Mouse (Mus musculus): Measurements from ENCODE around the gene Strip1.

The Strip1 gene

DNA sequence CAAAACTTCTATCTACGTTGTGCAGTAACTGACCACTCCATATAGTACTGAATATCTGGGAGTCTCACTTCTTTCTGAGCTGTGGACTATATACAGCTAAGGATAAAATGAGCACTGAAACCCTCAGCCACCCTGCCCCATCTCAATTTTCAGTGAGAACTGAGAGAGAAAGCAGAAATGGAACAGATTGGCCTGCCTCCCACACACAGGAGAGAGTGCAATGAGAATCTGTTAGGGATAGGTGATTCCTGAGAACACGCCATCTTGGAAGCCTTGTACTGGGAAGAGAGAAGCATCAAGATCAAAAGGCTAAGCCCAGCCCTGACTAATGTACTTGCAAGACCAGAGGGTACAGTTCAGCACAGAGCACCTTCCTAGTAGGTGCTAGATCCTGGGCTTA is 2.9 kb downstream of the Strip1 start:
- DNase-seq (ENCODE audit: low read depth, low spot score), result no peak

DNA sequence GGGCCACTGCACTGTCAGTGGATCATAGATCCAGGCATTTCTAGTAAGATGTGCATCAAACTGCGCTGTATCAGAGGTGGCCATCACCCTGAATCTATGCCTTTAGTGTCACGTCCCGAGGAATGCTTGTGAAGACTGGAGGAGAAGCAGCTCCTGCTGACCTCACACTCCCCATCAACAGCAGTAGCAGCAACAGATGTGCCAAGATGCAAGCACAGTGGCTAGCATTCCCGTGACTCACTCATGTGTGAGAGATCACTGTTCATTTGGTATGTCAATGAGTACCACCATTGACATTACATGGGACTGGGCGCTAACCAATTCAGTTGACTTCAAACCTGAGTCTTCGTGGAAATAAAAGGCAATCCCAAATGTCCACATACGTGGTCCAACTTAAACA is 3.9 kb downstream of the Strip1 start:
- no peak for DNase-seq (ENCODE audit: low read depth, low spot score)

DNA sequence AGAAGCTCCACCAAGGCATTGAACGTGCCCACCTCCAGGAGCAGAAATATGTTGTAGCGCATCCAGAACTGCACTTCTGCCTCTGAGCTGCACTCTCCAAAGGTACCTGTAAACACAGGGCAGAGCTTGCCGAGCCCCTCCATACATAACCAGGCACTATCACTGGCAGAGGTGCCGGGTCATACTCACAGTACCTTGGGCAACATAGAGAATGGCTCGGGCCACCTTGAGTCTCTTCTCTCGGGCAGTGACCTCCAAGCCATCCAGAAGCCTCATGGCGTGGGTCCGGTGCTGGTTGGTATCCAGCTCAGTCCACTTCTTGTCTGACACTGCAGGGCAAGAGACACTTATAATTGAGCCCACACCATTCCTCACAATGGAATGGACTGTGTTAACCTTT is 4.7 kb downstream of the Strip1 start:
- no peak for DNase-seq (ENCODE audit: low read depth, low spot score)

DNA sequence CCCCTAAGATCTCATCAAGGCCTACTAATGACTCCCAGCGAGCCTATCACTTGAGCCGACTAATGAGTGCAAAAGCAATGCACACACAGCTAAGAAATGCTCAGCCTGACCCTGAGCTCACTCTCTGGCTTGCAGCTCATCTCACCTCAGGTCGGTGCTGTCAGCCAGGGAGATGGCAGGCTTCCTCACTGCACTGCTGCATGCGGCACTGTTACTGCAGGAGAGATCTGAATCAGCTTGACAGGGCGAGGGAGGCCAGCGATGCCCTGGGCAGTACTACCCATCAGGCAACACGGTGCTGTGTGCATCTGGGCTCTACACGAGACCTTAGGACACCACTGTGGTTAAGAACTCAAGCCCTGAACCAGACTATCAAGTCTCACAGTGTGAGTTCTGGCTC is 6.0 kb downstream of the Strip1 start:
- DNase-seq (ENCODE audit: low read depth, low spot score), result no peak

GRCm38 (mm10) chr3:107624424-107624823 is 7.1 kb downstream of the Strip1 start:
- no peak for DNase-seq (ENCODE audit: low read depth, low spot score)

GRCm38 (mm10) chr3:107622537-107622936 is 9.0 kb downstream of the Strip1 start:
- DNase-seq (ENCODE audit: low read depth, low spot score), result no peak

- no peak for DNase-seq (ENCODE audit: low read depth, low spot score)
Observed at GRCm38 (mm10) chr3:107621286-107622075, 10.0 kb downstream of the Strip1 start.

- DNase-seq (ENCODE audit: low read depth, low spot score), result no peak
Observed at GRCm38 (mm10) chr3:107619911-107620310, 11.6 kb downstream of the Strip1 start.

DNA sequence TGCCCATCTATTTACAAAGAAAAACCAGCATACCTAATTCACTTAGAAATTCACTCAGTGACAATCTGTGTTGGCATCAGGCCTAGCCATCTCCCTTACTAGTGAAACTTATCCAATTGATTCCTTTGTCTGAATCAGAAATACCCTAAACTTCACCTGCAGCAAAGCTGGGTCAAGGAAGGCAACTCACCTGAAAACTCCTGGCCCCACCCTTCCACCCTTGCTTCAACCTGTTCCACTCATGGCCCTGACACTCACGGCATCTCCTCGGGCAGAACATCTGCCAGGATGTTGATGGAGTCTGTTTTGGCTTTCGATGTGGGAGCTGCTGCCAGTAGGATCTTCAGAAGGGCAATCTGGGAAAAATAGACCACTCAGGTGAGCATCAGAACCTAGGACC is 13.7 kb downstream of the Strip1 start:
- DNase-seq (ENCODE audit: low read depth, low spot score), result no peak

DNA sequence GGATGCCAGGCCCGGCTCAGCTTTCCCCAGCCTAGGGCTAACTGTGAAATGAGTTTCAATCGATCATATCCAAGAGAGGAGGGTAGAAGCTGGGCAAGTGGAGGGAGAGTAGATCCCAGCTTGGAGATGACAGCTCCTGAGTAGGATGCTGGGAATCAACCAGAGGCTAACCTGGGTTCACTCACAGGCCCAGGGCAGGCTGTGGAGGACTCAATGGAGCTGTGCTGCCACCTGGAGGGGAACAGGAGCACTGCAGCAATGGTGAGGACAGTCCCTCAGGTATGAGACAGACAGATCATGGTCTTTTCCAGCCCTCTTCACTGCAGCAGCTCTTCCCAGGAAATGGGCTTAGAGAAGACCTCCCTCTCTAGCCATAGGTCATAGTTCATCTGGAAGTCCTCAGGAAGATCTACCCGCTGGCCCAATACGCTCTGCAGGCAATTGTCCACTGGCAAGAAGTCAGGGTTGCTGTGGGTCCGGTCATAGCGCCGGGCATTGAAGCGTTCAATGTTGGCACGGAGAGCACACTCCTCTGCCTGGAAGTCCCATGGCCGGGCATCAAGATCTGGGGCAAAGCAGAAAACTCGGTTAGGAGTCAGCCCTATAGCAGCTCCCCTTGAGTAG is 18.5 kb downstream of the Strip1 start:
- peak; percentile 65 for DNase-seq (ENCODE audit: low read depth, low spot score)

DNA sequence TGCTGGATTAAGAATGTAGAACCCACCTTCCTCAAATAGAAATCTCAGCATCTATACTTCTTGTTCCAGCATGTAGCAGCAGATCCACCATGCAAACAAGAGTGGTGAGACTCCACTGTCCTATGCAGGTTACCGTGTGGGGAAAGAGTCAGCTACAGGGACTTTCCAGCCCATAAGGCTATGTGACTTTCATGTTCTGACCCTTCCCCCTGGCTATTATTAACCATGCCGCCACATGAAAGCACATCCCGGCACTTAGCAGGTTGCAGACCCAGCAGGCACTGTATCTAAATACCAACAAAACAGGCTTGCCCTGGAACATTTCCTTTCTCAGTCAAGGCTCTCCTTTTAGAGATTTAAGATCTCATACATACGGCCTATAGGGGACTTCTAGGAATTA is 20.1 kb downstream of the Strip1 start:
- DNase-seq (ENCODE audit: low read depth, low spot score), result no peak

- DNase-seq (ENCODE audit: low read depth, low spot score), result no peak
Observed at GRCm38 (mm10) chr3:107609376-107609775, 22.1 kb downstream of the Strip1 start.

- DNase-seq (ENCODE audit: low read depth, low spot score), result no peak
Observed at GRCm38 (mm10) chr3:107608808-107609207, 22.7 kb downstream of the Strip1 start.

DNA sequence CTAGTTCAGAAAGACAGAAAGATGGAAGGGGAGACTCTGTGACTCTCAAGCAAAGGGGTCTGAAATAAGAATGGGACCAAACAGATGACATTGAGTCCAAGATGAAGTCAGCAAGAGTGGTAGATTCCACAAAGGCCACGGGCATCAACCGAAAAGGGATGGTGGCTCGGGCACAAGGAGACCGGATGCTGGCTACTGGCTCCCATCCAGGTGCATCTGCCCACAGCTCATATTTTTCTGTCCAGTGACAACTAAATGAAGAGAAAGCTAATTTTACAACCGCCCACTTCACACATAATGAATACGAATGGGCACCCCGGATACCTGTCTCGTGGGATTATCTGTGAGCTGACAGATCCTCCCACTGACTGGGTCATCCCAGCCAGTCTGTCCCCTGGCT is 24.3 kb downstream of the Strip1 start:
- DNase-seq (ENCODE audit: low read depth, low spot score), result no peak

DNA sequence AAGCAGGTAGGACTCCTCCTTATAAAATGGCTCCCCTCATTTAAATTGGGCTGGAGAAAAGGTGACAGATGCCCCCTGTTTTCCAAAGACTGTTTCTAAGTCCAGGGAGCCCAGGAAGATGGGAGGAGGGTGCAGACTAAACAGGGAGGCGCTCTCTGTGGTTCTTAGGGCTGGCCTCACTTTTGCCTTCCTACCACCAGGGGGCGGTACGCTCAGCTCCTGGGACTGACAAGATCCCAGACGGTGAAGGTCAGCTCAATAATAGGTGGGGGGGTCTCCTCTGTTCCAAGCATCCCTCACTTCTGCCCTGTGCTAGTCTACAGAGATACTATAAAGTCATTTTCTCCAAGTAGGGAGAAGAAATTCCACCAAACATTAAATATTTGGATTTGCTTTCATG is 26.2 kb downstream of the Strip1 start:
- DNase-seq (ENCODE audit: low read depth, low spot score), result peak; percentile 78

GRCm38 (mm10) chr3:107600127-107600526 is 31.4 kb downstream of the Strip1 start:
- DNase-seq (ENCODE audit: low read depth, low spot score), result no peak

- peak; percentile 50 for DNase-seq (ENCODE audit: low read depth, low spot score)
Observed at GRCm38 (mm10) chr3:107597586-107598389, 33.7 kb downstream of the Strip1 start.

DNA sequence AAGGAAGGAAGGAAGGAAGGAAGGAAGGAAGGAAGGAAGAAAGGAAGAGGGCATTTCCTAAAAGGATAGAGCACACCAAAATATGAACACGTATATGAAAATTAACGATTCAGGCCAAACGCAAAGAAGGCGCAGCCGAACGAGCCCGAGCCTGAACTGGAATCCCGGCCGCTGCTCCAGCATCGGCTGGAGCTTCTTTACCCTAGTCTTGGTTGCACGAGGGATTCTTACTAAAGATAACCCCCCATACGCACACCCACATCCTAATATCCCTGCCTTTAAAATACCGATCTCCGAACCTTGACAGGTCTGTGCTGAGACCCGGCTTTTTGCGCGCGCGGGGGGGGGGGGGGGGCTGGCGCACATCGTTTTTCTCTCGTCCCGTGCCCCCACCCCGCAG is 34.4 kb downstream of the Strip1 start:
- no peak for DNase-seq (ENCODE audit: low read depth, low spot score)

DNA sequence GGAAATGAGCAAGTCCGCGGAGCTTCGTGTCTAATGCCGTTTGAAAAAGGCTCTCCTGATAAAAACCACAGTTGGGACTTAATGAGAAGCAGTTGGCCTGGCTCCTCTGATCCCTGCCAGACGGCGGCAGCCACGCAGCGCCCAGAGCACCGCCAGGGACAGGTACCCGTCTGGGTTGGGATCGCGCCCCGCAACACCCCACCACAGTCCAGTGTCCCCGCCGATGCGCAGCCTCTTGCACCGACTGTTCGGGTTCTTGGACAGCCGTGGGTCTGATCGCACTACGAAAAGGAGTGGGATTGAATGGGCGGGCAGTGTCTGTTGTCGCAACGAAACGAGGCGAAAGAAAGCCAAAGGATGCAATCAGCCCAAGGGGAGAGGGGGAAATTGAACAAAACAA is 34.9 kb downstream of the Strip1 start:
- DNase-seq (ENCODE audit: low read depth, low spot score), result no peak

- DNase-seq (ENCODE audit: low read depth, low spot score), result no peak
Observed at GRCm38 (mm10) chr3:107595938-107596461, 35.5 kb downstream of the Strip1 start.

DNA sequence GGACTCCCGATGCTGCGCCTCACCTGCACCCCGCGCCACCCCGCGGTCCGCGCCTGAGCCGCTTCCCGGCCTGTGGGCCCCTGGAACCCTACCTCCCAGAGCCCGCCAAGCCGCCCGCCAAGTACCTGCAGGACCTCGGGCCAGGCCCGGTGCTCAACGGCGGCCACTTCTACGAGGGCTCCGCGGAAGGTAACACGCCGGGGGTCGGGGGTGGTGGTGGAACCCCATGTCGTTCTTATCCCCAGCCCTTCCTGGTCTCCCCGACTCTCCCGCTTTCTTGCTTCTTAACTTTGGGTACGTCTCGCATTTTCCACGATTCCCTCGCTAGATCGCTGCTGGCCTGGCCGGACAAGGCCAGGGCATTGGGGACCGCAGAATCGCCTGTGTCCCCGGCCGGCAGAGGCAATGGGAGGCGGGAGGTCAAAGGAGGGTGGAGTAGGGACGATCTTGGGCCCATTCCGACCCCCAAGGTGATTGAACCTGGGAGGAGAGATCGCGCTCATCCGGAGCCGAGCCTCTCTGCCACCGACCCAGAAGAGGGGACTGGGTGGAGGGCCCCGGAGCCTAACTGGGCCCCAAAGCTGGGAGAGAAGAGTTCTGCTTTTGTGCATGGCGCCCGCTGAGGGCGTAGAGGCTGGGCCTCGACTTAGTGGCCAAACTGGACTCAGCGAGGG is 36.1 kb downstream of the Strip1 start:
- peak; percentile 42 for DNase-seq (ENCODE audit: low read depth, low spot score)
